Mouse (Mus musculus): ENCODE data around the gene Tmem151a. TPM values are rescaled to one million over a fixed set of nuclear protein-coding genes. Genes with fewer than 3 reads are reported as not detected.
A peak's percentile ranks its signal among the peaks of the same experiment; 100 is the strongest.

Tmem151a gene
- polyA plus RNA-seq, 1 experiment from 2014 or later: 6.8 TPM

DNA sequence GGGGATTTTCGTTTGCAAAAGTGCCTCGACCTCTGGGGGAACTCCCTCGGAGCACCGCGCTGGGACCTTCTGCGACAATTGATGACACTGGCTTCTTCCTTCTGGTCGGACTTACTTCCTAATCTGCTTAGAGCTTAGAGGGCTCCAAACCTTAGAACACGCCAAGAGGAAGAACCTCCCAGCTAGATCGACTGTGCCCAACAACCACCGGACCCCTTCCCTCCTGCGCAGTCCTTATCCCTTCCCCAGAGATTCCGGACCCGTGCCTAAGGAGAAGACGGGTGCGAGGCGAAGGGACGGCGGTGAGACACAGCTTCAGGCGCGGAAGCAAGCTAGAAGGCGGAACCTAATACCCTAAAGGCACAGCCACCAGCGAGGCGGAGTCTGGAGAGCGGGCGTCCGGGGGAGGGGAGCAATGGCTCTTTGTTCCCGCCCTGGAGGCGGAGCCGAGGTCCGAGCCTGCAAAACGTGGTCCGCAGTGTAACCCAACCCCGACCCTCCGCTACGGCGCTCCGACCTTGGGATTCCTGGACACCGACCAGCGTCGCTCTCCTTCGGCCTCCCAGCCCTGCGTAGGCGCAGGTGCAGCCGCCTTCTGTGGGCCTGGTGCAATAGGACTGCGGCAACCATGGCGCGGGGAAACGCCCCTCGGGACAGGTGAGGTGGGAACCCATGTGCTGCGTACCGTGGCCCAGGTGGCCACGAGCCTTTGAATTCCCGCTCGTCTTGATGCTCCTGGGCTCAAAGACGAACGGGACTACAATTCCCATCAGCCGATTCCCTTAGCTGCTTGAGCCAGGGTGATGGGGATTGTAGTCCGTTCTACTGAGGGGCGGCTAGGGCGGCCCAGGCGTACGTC is 61.5 kb downstream of the Tmem151a start, which contains the start of gene Slc29a2:
TSS of gene Slc29a2 (plus strand) at position 240 of the 859 bp plus-strand sequence.
- Histone ChIP-seq H3K9me3 (replicated peaks; ENCODE audit: control insufficient read depth, low read length) (no peaks in the 10 kb centered on the region), H3K4me1 (ENCODE audit: control insufficient read depth, insufficient read depth, low read length) (0 out of 2 replicates have a peak, but pooled peaks cover 3% of the 10 kb centered on the region), H3K4me3 (replicated peaks; ENCODE audit: low read length) (peak within 1 kb of the TSS; percentile 67), H3K36me3 (ENCODE audit: control insufficient read depth, insufficient read depth, low read length) (no peaks in the 10 kb centered on the region), H3K27ac (ENCODE audit: low read length) (peak within 1 kb of the TSS; percentile 90), H3K9ac (ENCODE audit: low read length) (peak within 1 kb of the TSS; percentile 87), H3K4me2 (ENCODE audit: low read depth, low read length) (peak within 1 kb of the TSS; percentile 86), H3K27me3 (ENCODE audit: control insufficient read depth, insufficient read depth, low read length) (no peaks in the 10 kb centered on the region)
- under 1% methylated on average over 59 of the region's 62 CpGs for WGBS
- peak; percentile 98 for ATAC-seq (ENCODE audit: insufficient read depth, low FRiP score)

DNA sequence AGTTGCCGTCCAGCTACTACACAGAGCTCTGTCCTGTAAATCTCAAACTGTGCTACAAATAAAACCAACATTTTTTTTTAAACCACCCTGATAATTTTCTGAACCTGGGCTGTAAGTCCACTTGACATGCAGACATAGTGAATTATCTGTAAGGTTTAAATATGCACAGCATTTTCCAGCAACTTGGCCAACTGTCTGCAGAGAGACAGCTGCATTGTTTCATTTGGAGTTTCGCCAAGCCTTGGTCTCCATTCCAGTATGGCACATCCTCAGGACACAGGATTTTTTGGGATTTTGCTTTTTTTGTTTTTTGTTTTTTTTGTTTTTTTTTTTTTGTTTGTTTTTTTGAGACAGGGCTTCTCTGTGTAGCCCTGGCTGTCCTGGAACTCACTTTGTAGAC is 63.9 kb downstream of the Tmem151a start:
- Histone ChIP-seq H3K27ac (ENCODE audit: low read length) (no peak overlapping the region), H3K4me3 (replicated peaks; ENCODE audit: low read length) (no peak overlapping the region), H3K27me3 (ENCODE audit: control insufficient read depth, insufficient read depth, low read length) (no peaks in the 10 kb centered on the region), H3K9me3 (replicated peaks; ENCODE audit: control insufficient read depth, low read length) (no peaks in the 10 kb centered on the region), H3K9ac (ENCODE audit: low read length) (no peak overlapping the region), H3K4me1 (ENCODE audit: control insufficient read depth, insufficient read depth, low read length) (0 out of 2 replicates have a peak, but pooled peaks cover 3% of the 10 kb centered on the region), H3K4me2 (ENCODE audit: low read depth, low read length) (no peak overlapping the region), H3K36me3 (ENCODE audit: control insufficient read depth, insufficient read depth, low read length) (no peaks in the 10 kb centered on the region)
- 81% methylated on average over 2 of the region's 2 CpGs for WGBS
- ATAC-seq (ENCODE audit: insufficient read depth, low FRiP score): no peak

Other genes with a start within 250 kb of the Tmem151a start
- 56.6 and 60.3 TPM in 2 replicates for gene Ccs, start 246.2 kb downstream of the Tmem151a start, polyA plus RNA-seq (2015; fragmentation: Nextera tagmentation; extraction: Ambion mirVana)
- gene Ccdc87, start 246.2 kb downstream of the Tmem151a start, polyA plus RNA-seq (2015; fragmentation: Nextera tagmentation; extraction: Ambion mirVana): 0.09 TPM in 1 of 2 replicates, not detected in the other
- 28.4 and 34.1 TPM in 2 replicates for gene Ctsf, start 230.4 kb downstream of the Tmem151a start, polyA plus RNA-seq (2015; fragmentation: Nextera tagmentation; extraction: Ambion mirVana)
- gene Actn3, start 207.6 kb downstream of the Tmem151a start, polyA plus RNA-seq (2015; fragmentation: Nextera tagmentation; extraction: Ambion mirVana): 5.3 and 8.9 TPM in 2 replicates
- 11.6 and 12.5 TPM in 2 replicates for gene Zdhhc24, start 206.9 kb downstream of the Tmem151a start, polyA plus RNA-seq (2015; fragmentation: Nextera tagmentation; extraction: Ambion mirVana)
- 2.8 and 3.6 TPM in 2 replicates for gene Bbs1, start 178.9 kb downstream of the Tmem151a start, polyA plus RNA-seq (2015; fragmentation: Nextera tagmentation; extraction: Ambion mirVana)
- gene Dpp3, start 157.2 kb downstream of the Tmem151a start, polyA plus RNA-seq (2015; fragmentation: Nextera tagmentation; extraction: Ambion mirVana): 119 and 134 TPM in 2 replicates
- gene Peli3, start 142.4 kb downstream of the Tmem151a start, polyA plus RNA-seq (2015; fragmentation: Nextera tagmentation; extraction: Ambion mirVana): 1.8 and 1.9 TPM in 2 replicates
- 79.6 and 80.5 TPM in 2 replicates for gene Mrpl11, start 123.4 kb downstream of the Tmem151a start, polyA plus RNA-seq (2015; fragmentation: Nextera tagmentation; extraction: Ambion mirVana)
- 0.23 and 0.34 TPM in 2 replicates for gene Npas4, start 95.2 kb downstream of the Tmem151a start, polyA plus RNA-seq (2015; fragmentation: Nextera tagmentation; extraction: Ambion mirVana)
- 3.1 and 3.3 TPM in 2 replicates for gene Slc29a2, start 61.7 kb downstream of the Tmem151a start, polyA plus RNA-seq (2015; fragmentation: Nextera tagmentation; extraction: Ambion mirVana)
- 41.8 and 44.1 TPM in 2 replicates for gene B4gat1, start 46.7 kb downstream of the Tmem151a start, polyA plus RNA-seq (2015; fragmentation: Nextera tagmentation; extraction: Ambion mirVana)
- 0.99 and 1.3 TPM in 2 replicates for gene AC124502.3, start 46.6 kb downstream of the Tmem151a start, polyA plus RNA-seq (2015; fragmentation: Nextera tagmentation; extraction: Ambion mirVana)
- 39.8 and 43.9 TPM in 2 replicates for gene Brms1, start 44.2 kb downstream of the Tmem151a start, polyA plus RNA-seq (2015; fragmentation: Nextera tagmentation; extraction: Ambion mirVana)
- gene Rin1, start 35.0 kb downstream of the Tmem151a start, polyA plus RNA-seq (2015; fragmentation: Nextera tagmentation; extraction: Ambion mirVana): 4.5 and 4.9 TPM in 2 replicates
- gene Cd248, start 17.5 kb downstream of the Tmem151a start, polyA plus RNA-seq (2015; fragmentation: Nextera tagmentation; extraction: Ambion mirVana): 69.8 and 76.9 TPM in 2 replicates
- gene Yif1a, start 3.0 kb upstream of the Tmem151a start, polyA plus RNA-seq (2015; fragmentation: Nextera tagmentation; extraction: Ambion mirVana): 110 and 123 TPM in 2 replicates
- gene Cnih2, start 13.0 kb upstream of the Tmem151a start, polyA plus RNA-seq (2015; fragmentation: Nextera tagmentation; extraction: Ambion mirVana): 5.8 and 7.4 TPM in 2 replicates
- 240 and 242 TPM in 2 replicates for gene Rab1b, start 21.5 kb upstream of the Tmem151a start, polyA plus RNA-seq (2015; fragmentation: Nextera tagmentation; extraction: Ambion mirVana)
- 13.6 TPM in 2 replicates for gene Klc2, start 33.0 kb upstream of the Tmem151a start, polyA plus RNA-seq (2015; fragmentation: Nextera tagmentation; extraction: Ambion mirVana)
- gene Pacs1, start 187.6 kb upstream of the Tmem151a start, polyA plus RNA-seq (2015; fragmentation: Nextera tagmentation; extraction: Ambion mirVana): 13.0 and 13.5 TPM in 2 replicates
- 253 and 275 TPM in 2 replicates for gene Sf3b2, start 209.9 kb upstream of the Tmem151a start, polyA plus RNA-seq (2015; fragmentation: Nextera tagmentation; extraction: Ambion mirVana)
- gene Gal3st3, start 212.8 kb upstream of the Tmem151a start, polyA plus RNA-seq (2015; fragmentation: Nextera tagmentation; extraction: Ambion mirVana): 1.7 and 2.1 TPM in 2 replicates

All from stomach, embryonic 16.5 days (tissue).